Mouse (Mus musculus) naive thymus-derived CD4-positive, alpha-beta T cell, adult 2 months (primary cell): Measurements from ENCODE around the gene Ubtf.
"Not testable (repeated sequence)": the region's sequence is repeated elsewhere in the genome, so short reads cannot be mapped to it uniquely, and the experiment has no call there.

Experiments
- DNase-seq: peaks from one replicate; pipeline ENCODE4 v3.0.0-alpha.2; 2011; ENCODE audit warnings: low read depth

Ubtf gene

DNA sequence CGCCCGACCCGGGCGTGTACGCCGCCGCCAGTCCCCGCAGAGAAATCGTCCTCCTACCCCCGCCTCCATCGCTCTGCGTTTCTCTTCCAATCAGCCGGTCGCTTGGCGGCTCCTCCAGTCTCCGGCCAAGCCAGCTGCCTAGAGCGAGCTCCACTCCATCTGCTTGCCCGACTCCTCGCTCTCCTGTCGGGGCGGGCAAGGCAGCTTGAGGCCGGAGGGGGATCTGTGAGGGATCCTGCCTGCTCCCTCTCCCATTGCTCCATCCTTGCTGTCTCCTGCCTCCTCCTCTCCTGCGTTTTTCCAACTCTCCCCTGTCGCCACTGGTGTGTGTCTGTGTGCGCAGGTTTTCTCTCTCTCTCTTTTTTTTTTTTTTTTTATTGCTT lies at the start of gene Ubtf:
TSS of gene Ubtf (minus strand) at position 333 of the 383 bp plus-strand sequence.
- peak; percentile 84 for DNase-seq

DNA sequence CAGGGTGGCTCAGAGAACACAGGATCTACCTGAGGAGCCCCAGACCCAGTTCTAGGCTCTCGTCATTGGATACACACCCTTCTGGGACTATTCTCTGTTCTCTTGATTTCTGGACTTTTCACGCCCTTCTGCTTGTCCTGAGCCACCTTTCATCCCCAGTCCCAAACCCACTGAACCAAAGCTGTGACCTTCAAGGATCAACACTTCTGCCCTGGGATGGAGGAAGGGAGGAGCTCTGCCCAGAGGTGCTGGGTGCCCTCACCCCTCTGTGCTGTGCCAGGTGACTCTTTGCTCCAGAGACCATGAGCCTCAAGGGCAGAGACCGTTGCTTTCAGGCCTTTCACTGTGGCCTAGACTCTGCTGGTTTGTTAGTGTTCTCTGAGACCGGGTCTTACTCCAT lies 49.7 kb upstream of the Ubtf start:
- DNase-seq: no peak

- DNase-seq: no peak
Observed at GRCm38 (mm10) chr11:102368347-102368746, 48.8 kb upstream of the Ubtf start.

GRCm38 (mm10) chr11:102367504-102368280 lies 48.1 kb upstream of the Ubtf start:
- DNase-seq: no peak

DNA sequence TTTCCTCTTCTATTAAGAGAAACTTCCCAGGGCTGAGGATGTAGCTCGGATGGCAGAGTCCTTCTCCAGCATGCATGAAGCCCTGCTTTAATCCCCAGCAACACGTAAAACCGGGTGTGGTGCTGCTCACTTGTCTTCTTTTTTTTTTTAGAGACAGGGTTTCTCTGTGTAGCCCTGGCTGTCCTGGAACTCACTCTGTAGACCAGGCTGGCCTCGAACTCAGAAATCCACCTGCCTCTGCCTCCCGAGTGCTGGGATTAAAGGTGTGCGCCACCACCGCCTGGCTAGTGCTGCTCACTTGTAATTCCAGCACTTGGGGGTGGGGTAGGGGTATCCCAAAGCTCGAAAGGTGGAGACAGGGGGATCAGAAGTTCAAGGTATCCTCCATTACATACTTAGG lies 46.6 kb upstream of the Ubtf start, which contains the start of gene Slc4a1:
TSS of gene Slc4a1 (minus strand) at position 101 of the 400 bp plus-strand sequence.
- not testable (repeated sequence) for DNase-seq

GRCm38 (mm10) chr11:102365699-102366098 lies 46.2 kb upstream of the Ubtf start:
- no peak for DNase-seq

DNA sequence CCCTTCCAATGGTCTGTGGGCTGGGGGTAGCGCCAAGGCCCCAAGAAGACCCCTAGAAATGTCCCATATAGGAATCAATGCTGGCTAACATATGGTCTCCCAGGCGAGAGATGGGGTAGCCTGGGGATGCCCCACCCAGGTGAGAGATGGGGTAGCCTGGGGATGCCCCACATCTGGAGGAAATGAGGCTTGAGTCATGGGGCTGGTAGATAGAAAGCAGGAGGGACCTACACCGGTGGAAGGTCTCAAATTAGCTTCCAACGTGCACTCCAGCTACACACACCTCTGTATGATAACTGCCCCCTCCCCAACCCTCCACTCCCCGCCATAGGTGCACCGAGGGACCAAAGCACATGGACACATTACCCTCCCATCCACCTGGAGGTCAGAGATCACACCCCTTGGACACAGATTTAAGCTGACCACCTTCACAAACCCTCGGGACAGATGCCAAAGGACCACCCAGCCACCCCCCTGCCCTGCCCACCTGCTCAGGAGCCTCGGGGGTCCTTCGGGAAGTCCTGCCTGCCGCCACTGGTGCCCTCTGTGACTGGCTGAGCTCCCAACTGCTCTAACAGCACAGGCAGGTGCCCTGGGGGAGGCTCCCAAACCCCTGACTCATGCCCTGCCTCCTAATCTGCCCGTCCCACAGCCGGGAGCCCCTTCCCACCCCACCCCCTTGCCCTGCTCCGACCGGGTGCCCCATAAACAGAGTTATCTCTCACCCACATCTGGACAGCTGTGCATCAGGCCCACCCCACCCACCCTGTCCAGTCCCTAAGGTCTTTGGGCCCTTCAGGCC lies 45.2 kb upstream of the Ubtf start:
- DNase-seq: no peak

- no peak for DNase-seq
Observed at GRCm38 (mm10) chr11:102363623-102364022, 44.1 kb upstream of the Ubtf start.

- DNase-seq: no peak
Observed at GRCm38 (mm10) chr11:102361776-102362495, 42.4 kb upstream of the Ubtf start.

- DNase-seq: no peak
Observed at GRCm38 (mm10) chr11:102358365-102358764, 38.8 kb upstream of the Ubtf start.

GRCm38 (mm10) chr11:102356636-102357350 lies 37.3 kb upstream of the Ubtf start:
- DNase-seq: no peak

GRCm38 (mm10) chr11:102356190-102356589 lies 36.6 kb upstream of the Ubtf start:
- no peak for DNase-seq

- DNase-seq: no peak
Observed at GRCm38 (mm10) chr11:102355501-102355900, 36.0 kb upstream of the Ubtf start.

GRCm38 (mm10) chr11:102353021-102353431 lies 33.5 kb upstream of the Ubtf start:
- no peak for DNase-seq

- no peak for DNase-seq
Observed at GRCm38 (mm10) chr11:102352378-102352777, 32.8 kb upstream of the Ubtf start.

DNA sequence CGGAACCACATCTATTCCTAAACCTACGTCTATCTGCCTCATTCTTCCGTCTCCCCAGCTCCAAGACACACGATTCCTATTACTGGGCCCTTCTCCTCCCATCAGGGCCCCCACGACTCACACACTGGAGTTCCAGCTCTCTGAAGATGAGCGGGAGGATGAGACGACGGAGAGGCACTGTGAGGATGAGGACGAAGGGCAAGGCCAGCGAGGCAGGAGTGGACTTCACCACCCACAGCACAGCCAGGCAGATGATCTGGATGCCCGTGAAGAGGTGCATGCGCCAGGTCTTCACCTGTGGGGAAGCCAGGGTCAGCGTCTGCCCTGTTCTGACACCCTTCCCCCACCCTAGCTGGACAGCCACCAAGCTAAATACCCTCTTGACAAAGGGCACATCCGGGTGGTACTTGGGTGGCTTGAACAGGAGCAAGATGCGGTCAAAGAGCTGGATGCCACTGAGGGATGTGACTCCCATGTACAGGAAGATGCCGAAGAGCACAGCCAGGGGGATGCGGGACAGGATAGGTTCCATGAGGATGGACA lies 31.5 kb upstream of the Ubtf start:
- DNase-seq: no peak

- DNase-seq: no peak
Observed at GRCm38 (mm10) chr11:102350416-102350815, 30.9 kb upstream of the Ubtf start.

DNA sequence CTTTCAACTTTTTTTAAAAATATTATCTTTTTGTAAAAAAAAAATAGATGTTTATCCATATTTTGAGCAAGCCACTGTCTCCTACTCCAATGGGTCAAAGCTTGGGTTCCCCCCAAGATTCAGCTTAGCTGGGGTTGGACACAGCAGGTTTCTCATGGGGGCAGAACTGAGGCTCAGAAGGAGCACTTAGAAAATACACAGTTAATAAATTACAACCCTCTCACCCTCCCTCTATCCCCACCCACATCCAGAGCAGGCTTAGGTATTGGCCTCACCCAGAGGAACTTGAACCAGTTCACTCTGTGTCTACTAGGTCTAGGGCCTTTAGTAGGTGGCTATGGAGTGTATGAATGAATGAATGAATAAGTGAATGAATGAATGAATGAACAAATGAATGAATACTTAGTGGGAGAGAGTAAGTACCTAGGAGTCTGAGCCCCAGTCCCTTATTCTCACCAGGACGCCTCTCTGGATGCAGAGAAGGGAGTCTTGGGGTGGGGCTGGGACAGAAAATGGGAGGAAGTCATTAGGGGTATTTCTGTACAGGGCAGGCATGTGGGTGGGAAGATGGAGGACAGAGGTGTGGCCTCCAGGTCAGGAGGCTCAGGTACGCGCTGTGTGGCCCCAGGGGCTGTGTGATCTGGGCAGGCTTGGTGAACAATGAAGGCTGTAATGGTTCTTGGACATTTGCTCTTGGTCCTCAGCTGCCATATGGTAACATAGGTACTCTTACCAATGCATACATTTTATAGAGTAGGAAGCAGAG lies 29.8 kb upstream of the Ubtf start:
- DNase-seq: no peak

GRCm38 (mm10) chr11:102348771-102349170 lies 29.2 kb upstream of the Ubtf start:
- no peak for DNase-seq

GRCm38 (mm10) chr11:102348101-102348585 lies 28.6 kb upstream of the Ubtf start:
- DNase-seq: no peak

DNA sequence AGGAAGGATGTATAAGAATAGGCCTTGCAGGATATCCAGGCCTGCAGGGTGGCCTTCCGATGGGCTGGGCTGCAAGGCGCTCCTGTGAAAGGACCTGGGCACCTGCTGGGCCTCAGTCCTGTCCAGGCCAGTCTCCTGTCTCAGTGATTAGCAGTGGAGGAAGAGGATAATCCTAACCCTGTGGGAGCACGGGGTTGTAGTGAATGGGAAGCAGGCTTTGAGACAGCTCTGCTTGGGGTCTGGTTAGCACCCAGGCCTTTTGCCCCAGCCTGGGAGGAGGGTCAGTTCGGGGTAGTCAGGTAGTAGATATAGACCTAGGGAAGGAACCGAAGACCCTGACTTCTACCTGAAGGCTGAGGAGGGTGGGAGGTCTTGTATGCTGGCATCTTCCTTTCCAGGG lies 28.1 kb upstream of the Ubtf start:
- no peak for DNase-seq
